Mouse (Mus musculus) monocyte, adult 5-6 weeks (primary cell): Measurements from ENCODE around the gene Tead1. TPM values are rescaled to one million over a fixed set of nuclear protein-coding genes. Genes with fewer than 3 reads are reported as not detected.

ENCODE experiments used
- ATAC-seq: fragments of 153-309, 156-312 bp; replicated peaks from 2 replicates; pipeline ENCODE4 v1.8.0; 2017; ENCODE audit warnings: mild to moderate bottlenecking; ENCODE audit not compliant: low TSS enrichment, insufficient number of reproducible peaks, severe bottlenecking, poor library complexity, low FRiP score
- total RNA-seq: library from RNA; stranded (forward); fragments of 200-1000, 200-491, 200-594 nt; gene quantifications from 3 replicates; pipeline ENCODE4 v1.2.3, GENCODE M21; 2017

Tead1 gene
- not detected in 3 replicates for total RNA-seq

- no peak for ATAC-seq
Measured at GRCm38 (mm10) chr7:112679171-112679512, at the start of gene Tead1. TSS of gene Tead1 (plus strand) at chr7:112679318.

DNA sequence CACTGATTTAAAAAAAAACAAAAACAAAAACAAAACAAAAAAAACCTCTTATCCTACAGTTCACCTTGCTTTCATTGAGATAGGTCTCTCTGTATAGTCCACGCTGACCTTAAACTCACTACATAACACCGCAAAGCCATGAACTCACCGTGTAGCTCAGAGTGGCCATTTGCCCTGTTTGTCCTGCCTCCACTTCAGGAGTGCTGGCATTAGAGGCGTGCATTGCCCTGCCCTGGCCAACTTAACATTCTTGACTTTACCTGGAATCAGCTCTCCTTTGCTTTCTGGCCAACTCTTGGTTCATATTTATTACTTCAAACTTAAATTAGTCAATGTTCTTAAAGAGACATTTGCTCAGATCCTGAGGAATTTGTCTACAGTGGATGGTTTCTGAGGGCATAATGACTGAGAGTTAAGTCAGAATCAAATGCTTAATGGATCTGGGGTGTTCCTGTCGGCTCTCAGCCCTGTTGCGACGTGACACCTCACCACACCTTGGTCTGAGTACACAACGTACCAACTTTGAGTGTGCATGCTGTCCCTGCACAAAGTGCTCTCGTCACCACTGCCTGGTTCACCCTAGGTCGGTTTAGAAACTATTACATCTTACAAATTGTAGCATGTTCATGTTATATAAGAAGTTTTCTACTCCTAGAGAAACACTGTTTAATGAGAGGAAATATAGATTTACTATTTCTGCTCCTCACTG, 44.5 kb upstream of the Tead1 start:
- no peak for ATAC-seq

GRCm38 (mm10) chr7:112635936-112636335, 43.2 kb upstream of the Tead1 start:
- no peak for ATAC-seq

DNA sequence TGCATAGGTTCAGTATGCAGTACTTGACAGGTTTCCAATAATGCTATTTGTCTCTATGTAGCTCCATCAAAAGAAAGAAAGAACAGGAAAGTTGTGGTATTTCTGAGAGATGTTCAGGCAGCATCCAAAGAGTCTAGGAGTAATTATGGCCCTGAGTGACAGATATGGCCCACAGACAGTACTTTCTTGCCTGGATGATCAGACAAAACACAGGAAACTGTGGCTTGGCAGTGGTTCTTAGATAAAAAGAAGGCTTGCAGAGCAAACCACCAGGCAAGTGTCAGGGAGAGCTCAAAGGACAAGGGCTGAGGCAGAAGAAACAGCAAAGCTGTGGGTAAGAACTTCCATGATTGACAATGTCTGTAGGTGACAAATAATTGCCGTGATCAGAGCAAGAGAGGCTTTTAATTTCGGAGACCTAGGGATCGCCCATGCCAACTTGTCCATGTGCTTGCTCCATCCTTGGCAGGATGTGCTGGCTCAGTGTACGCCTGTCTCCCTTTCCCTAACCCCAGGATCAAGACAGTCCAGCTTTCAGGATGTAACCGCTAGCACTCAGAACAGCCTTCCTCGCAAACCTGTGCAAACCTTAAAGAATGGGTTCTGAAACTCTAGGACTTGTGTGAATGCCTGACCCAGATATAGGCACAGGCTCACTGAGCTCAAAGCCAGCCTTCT, 35.1 kb upstream of the Tead1 start:
- no peak for ATAC-seq

GRCm38 (mm10) chr7:112644701-112645100, 34.4 kb upstream of the Tead1 start:
- no peak for ATAC-seq

DNA sequence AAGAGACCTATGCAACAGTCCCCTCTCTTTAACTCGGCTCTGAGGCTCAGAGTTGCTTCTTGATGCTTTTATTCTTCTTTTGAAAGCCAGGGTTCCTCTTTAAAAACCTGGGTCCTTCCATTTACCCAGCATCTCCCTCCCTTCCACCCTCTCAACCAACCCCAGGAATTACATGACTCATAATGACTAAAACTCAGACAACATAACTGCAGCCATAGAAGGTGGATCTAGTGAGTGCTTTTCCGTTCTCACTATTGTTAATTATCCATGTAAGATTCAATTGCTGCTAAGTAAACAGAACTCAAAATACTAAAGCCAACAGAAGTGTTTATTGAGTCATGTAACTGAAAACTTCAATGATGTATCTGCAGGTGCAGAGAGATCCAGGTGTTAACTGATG, 33.4 kb upstream of the Tead1 start:
- no peak for ATAC-seq

- ATAC-seq, result no peak
Measured at GRCm38 (mm10) chr7:112647417-112647816, 31.7 kb upstream of the Tead1 start.

DNA sequence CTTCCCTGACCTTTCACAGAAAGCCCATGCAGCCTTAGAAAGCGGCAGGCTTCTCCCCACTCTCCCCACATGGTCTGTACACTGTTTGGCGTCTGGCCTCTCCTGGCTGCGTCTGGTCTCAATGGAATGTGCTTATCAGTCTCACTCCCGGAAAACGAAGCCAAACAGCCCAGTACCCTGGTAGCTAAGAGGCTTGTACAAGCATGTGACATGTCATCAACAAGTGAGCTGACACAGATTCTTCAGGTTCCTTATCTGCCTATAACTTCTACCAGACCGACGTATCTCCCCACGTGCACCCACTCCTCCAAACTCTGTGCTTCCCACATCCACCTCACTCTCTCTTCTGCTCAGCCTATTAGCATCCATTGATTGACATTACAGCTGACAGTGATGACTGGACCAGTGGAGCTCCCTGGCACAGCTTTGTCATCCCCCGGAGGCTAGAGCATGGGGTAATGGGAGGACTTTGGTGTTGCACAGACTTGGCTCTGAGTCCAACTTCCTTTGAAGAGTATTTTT, 22.9 kb upstream of the Tead1 start:
- no peak for ATAC-seq

GRCm38 (mm10) chr7:112658939-112659338, 20.2 kb upstream of the Tead1 start:
- ATAC-seq, result no peak

GRCm38 (mm10) chr7:112659816-112660215, 19.3 kb upstream of the Tead1 start:
- ATAC-seq, result no peak

DNA sequence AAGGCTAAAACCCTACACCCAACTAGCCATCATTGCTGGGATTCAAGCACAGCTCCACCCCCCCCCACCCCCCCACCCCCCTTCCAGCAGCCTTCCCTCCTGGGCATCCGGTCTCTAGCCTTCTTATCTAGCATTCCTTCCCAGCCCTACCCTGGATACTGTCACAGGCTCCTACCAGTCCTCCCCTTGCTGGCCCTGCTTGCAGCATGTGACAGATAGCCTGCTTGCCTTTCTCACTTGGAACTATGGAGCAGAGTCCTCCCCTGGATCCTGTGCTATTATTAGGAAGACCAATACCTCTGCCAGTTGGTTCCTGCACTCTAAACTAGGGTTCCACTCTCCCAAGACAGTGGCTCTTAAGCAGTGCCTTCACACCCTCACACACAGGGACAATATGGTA, 18.8 kb upstream of the Tead1 start:
- ATAC-seq, result no peak

GRCm38 (mm10) chr7:112662398-112663313, 16.5 kb upstream of the Tead1 start:
- no peak for ATAC-seq

DNA sequence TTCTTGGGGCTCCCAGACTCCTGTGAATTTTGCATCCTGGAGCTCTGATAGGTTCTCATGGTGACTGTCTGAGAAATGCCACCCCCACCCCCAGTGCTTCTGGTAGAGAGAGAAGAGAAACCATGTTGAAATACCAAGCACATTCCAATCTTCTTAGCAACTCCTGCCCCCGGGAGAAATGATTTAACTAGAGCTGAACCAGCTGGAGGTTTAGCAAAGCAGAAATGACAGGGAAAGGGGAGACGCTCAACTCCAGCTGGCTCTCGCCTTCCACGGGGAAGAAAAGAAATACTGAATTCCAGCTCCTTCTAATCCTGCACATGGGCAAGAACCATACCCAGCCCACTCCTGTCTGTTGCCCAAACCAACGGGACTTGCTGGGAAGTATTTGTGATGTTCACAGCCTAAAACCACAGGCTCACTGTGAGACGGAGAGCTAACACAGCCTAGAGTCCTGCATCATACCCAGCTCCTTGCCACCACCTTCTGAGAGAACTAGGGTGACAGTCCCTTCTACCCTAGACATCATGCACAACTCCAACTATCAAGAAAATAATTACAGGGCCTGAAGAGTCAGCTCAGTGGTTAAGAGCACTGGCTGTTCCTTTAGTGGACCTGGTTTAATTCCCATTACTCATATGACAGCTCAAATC, 15.7 kb upstream of the Tead1 start:
- no peak for ATAC-seq

DNA sequence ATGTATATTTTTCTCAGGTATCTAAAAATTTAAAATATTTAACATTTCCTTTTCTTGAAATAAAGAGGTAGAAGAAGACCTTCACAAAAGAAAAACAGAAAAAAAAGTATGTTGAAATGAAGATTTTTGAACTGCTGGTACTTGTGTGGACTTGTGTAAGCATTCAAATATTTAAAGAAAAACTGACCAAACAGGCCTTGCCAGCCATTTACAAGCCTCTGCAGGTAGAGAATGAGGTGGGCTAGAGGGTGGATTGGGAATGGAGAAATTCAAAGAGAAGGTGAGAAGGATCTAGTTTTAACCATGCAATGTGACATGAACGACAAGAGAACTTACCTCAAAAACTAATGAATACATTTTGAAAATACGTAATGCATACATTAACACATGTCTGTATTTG, 9.1 kb upstream of the Tead1 start:
- ATAC-seq, result no peak

DNA sequence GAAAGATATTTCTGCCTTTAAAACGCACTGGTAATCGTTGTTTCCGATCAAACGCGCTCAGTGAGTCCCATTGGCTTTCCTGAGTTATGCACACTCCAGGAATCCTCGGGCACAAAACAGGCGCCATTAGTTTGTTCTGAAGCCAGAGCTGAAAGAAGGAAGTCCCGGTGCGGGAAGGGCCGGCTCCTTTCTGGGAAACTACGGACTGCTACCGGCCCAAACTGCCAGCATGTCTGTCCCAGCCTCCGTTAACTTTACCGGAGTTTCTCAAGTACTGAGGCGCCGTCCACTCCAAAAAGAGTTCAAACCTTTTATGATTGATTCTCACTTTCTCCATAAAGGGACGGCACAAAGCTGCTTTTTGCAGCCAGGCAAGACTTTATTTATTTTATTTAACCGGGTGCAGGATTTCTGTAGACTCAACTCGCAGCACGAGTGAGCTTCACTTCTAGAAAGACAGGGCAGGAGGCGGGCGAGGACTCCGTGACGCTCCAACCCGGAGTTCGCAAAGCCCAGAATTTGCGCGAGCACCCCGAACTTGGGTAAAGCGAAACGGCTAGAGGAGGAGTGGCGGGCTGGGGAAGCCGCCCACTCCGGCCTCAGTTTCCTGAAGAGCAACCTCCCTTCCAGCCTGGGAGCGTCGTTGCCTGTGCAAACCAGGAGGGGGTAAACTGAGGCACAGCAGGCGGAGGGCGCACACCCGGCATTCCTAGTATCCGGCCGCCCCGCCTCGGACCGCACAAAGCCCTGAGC, 524 bp upstream of the Tead1 start:
- no peak for ATAC-seq

DNA sequence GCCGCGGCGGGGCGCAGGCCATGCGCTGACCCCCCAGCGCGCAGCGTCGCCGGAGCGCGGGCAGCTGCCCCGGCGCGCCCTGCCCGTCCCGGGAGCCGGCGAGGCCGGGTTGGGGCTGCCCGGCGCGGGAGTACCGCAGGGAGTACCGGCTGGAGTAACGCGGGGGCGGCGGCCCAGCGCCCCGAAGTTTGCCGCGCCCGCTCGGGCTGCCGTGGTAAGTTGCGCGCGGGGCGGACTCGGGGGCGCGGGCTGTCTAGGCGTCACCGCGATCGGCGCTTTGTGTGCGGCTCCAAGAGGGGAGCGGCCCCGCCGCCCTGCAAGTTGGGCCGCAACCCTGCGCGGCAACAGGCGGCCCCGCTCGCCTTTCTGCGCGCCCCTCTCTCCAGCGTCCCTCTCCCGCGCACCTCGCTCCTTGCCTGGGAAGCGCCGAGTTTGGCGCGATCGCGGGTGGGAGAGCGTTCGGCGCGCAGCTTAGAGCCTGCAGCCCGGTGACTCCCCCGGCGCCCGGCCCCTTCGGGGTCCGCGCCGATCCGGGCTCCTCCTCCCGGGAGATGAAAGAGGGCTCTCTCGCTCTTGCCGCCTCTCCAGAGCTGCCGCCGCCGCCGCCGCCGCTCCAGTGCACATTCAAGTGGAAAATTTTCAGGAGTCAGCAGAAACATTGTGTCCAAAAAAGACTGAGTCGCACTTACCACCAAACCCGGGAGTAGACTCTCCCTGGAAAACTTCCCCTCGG, 561 bp downstream of the Tead1 start:
- ATAC-seq, result no peak

- no peak for ATAC-seq
Measured at GRCm38 (mm10) chr7:112680498-112681251, 1.6 kb downstream of the Tead1 start.
